Mouse (Mus musculus): ENCODE measurements around the gene Vcam1.

Gene Vcam1

DNA sequence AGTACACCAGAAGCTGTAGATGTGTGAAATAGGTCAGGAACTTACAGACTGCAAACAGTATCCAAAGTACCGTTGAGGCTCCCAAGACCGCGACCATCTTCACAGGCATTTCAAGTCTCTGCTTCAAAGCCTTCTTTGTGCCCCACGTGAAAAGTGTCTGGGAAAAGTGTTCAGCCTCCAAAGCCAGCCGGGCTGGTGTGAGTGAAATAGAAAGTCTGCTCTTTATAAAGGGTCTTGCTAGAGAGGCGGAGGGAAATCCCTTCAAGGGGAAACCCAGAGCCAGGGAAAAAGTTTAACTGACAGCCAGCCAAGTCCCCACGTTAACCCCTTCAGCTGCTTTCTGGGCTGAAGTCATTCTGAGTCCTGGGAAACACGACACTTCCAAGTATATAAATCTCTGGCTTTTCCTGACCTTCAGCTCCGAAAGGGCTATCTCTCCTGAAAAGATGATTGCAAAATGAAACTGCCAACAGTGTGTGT, at the start of gene Vcam1:
Gene Vcam1 (minus strand): TSS at position 430 of the 480 bp plus-strand sequence.
- DNase-seq, result peak; percentile 87

DNA sequence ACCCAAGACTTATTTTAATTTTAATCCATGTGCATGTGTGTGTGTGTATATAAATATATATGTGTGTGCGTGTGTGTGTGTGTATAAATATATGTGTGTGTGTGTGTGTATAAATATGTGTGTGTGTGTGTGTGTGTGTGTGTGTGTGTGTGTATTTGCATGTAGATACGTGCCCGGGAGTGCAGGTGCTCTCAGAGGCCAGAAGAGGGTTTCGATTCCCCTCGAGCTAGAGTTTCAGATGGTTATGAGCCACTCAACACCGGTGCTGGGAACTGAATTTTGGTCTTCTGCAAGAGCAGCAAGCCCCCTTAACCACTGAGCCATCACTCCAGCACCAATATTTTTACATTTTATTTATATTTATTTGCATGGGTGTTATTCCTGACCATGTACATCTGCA, 45.6 kb upstream of the Vcam1 start:
- no peak for DNase-seq

DNA sequence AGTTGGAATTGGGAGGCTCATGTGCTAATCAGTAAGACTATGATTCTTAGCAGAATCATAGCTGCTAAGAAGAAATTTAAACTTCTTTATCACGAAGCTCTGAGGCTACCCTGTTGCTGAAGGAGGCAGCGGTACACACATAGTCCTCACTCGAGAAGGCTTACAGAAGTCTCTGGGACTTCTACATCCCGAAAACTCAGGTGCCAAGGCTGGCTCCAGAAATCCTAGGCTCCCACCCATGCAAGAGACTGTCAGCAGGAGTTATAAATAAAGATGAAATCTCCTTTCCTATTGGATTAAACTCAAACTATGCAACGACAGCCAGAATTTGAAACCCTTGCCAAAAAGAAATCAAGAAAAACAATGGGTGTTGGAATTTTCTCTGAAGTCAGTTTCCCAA, 42.0 kb upstream of the Vcam1 start:
- no peak for DNase-seq

DNA sequence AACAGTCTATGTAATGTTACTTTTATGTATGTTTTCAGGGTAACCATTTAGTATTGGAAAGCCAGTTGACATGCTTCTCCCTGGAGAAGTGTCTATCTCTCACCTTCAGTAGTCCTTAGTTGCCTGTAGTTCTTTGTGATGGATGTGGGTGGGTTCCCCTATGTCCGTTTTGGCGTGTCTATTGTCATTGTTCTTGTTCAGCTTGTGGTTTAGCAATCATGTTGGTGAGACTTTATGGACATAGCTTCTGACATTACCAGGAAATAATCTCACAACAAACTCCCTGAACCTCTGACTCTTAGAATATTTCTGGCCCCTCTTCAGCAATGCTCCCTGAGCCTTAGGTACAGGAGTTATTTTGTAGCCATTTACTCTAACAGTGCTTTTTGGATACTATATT, 38.6 kb upstream of the Vcam1 start:
- DNase-seq, result no peak

DNA sequence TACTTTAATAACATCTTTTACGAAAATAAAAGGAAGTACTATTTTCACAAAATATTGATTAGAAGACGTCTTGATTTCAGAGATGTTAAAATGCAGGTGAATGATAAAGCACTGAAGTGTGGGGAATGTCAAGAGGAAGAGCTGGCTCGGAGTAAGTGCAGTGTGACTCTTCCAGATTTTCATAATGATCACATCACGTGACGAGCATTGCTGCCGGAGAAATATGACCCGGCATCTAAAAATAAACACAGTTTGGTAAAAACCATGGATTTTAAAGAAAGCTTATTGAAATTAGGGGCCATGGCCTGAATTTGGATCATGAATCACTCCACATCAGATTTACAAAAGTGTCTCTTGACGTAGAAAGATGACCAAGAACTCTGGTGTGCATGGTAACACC, 36.8 kb upstream of the Vcam1 start:
- no peak for DNase-seq

DNA sequence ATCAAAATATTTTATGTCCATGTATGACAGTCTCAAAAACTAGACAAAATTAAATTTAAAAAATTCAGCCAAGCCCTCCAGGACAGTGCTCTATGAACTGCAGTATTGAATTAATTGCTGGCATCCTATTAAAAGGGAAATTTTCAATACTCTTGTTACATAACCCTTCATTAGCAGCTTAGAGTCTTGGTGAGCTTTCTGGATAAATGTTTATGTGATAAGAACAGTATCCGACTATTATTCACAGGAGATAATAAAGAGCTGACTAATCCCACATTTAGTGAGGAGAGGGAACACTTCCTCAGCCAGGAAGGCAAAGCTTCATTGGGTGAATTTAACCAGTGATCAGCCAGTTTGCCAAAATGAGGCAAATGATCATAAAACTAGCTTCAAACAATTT, 35.5 kb upstream of the Vcam1 start:
- no peak for DNase-seq

DNA sequence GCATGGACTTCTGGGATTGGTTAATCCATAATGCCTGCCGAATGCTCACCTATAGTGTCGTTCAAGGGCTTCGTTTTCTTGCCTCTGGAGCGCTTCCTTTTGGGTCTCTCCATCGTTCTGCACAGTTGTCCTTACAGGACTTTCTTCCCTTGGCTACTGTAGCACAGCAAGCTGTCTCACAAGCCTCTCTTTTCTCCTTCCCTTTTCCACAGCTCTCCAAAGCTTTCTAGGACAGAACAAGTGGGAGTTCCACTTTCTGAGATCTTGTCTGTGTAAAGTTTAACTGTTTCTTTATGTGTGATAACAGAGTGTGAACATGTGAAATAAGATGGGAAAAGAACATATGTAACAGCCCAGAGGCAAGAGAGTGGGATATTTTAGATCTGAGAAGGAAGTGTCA, 34.0 kb upstream of the Vcam1 start:
- no peak for DNase-seq

DNA sequence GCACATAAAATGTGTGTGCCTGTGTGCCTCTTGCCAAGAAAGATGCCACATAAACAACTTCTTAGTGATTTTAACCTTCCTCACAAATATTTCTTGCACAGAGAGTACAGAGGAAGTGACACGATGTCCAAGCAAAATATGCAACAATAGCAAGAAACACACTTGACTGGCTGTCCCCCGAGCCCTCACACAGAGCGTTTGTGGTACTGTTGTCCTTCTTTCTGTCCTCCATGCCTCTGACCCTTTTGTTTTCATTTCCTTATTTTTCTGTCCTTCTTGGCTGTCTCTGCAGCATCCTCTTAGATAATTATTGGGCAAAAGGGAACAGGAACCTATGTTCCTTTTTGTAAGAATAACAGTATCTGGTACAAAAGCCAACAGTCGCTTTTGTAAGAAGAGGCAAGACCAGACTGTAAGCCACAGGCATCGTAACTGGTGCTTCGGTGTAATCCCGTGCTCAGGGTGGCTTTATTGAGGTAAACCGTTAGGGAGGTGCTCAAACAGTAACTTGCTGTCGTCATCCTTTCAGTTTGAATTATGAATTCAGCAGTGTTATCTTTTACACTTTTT, 32.7 kb upstream of the Vcam1 start:
- no peak for DNase-seq

DNA sequence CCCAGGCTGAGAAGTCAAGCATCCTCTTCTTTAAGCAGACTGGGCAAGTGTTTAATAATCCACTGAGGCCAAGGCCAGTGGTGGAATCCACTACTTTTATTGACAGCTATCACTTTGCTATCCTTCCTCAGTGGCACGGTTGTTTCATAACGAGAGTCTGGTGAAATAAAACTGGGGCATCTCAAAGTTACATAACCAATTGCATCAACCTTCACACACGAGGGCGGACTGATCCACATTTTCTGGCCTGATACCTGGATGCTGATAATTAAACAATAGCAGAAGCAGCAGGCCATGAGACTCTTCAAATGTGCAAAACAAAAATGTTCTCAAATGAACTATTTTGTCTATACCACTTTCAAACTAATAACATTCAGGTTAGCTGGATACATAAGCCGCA, 29.9 kb upstream of the Vcam1 start:
- DNase-seq, result no peak

DNA sequence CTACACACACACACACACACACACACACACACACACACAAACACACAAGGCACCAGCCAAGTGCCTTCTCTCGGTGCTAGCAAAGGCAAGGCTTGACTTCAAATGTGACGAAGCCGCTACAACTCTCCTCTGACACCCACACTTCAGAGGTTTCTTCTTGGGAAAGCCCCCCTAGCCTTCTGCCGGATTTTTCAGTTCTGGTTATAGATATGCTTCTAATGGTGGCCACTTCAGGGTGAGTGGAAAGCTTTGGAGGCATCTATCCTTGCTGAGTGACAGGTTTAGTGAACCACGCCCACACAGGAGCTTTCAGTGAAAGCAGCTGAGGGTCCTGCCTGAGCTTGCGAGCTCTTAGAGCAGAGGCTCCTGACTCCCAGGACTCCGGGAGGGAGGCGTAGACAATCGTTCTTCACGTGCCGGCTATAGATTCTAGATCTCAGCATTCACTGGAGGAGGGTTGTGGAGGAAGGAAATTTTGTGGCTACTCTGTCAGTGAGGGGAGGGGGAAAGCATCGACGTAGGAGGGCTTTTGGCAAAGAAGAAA, 28.0 kb upstream of the Vcam1 start:
- peak; percentile 20 for DNase-seq

DNA sequence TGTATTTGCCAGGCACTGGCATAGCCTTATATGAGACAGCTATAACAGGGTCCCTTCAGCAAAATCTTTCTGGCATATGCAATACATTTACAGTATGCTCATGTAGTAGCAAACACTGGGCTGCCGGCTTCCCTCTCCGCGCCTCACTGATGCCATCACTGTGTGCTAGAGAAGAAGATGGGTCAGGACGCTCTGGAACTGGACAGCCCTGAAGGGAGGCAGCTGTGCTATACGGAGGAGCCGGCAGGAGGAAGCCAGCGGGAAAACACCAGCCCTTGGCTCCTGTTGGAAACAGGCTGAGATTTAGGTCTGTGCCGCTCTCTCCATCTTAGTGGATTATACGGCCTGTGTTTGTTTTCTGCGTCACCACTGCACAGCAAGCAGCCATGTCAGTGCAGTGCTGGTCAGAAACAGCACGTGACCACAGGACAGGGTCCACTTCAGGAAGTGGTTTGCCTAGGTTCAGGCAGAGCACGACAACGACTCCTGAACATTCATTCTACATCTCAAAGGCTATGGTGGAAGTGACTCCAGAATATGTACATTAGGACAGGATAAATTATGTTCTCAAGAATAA, 20.7 kb upstream of the Vcam1 start:
- DNase-seq, result no peak

DNA sequence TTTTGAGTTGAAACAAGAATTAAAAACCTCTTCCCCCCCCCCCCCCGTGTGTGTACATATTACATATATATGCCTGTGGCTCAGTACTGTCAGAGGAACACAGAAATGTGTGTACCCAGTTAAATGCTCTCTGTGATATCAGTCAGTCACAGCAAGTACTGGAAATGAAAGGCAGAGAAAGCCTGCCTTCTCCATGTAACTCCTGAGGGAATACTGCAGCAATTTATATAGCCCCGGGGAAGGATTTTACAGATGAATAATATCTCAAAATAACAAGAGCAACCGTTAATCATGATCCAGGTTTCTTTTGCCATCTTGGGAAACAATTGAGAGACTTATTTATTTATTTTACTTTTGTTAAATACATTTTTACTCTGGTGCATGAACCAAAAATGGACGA, 19.6 kb upstream of the Vcam1 start:
- DNase-seq, result no peak

DNA sequence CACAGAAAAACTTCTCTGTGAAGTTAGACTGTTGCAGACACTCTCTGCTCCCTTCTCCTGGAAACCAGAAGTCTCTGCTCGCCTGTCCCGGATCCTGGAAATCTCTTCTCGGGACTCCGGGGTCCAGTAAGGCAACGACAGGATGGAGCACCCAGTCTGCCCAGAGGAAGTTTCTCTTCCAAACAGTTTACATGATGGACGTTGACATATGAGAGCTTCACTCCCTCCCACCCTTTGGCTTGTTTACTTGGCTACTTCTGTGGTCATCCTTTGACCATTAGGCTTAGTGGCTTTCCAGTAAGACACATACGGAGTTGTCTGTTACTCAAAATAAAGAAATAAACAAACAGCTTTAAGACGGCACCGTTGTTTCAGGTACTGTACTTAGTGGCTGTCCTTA, 19.2 kb upstream of the Vcam1 start:
- DNase-seq, result no peak

DNA sequence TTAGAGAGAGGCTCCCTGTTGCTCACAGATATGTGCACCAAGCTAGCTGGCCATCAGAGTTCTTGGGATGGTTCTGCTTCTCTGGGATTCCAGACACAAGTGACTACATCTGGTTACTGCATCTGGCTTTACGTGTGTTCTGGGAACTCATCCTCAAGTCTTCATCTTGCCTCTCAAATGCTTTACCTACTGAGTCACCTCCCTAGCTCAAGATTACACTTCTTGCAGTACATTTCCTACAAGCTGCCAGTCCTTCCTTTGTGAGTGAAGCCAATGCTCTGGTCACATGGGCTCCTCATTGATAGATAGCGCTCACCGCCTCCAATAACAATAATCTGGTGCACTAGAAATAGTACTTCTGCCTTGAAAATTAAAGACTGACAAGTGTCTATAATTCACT, 11.7 kb upstream of the Vcam1 start:
- no peak for DNase-seq

DNA sequence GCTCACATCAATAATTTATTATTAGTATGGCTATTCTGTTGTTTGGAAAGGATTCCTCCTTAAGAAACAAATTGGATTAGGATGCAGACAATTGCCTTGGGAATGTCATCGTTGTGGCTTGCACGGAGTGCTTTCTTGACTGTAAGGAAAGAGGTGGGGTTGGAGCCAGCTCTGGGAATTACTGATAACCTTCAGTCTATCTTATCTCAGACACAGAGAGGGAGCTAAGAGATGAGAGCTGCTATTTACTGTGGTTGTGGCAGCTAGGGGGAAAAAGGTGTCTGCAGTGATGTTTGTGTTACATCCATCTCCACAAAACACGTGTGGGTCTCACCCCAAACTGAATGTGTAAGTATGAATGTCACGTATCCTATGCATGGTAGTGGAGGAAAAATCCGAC, 9.5 kb upstream of the Vcam1 start:
- DNase-seq, result no peak

DNA sequence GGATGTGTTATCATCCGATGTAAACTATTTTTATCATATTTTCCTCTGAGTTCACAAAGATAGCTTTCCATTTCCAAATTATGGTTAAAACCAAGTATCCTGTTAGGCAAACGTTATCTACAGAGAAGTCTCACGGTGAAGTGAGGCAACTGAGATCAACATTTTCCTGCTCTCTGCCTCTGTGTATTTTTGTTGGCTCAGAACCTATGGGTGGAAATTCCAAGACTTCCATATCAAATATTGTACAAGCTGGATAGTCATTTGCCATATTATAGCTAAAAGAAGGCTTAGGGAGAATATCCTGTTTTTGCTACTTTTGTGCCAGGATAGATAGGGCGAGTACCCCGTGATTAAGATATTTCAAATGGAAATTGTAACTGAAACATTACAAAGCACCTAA, 8.6 kb upstream of the Vcam1 start:
- DNase-seq, result no peak

DNA sequence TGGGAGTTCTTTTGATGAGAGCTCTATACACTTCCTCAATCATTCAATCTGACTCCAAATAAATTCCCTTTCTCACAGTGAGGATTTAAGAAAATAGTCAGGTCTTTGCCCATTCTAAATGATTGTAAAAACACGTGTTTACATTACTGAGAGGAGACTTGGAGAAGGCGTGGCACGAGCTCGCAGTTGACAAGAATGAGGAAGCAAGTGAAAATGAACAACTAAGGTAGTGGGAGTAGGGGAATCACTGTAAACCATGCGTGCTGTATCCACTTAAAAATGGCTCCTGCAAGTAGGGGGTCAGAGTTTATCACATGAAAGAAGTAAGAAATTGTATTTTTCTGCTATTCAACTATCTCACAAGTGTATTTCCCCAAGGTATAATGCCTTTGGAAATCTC, 3.9 kb upstream of the Vcam1 start:
- DNase-seq, result no peak

DNA sequence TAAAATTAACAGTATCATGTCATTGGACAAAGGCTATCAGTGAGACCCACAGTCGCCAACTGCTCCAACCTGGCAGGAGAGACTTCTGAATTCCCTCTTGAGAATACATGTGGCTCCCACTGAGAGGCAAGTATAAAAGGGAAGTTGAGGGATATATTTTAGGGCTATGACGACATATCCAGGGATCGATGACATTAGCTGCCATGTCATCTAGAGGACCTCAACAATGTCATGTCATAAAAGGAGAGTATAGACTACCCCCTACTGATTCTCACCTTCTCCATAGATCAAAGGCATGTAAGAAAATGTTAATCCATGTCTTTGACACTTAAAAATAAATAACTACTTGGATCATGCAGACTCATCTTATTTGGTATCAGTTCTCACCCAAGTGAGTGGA, 1.2 kb upstream of the Vcam1 start:
- DNase-seq, result no peak

DNA sequence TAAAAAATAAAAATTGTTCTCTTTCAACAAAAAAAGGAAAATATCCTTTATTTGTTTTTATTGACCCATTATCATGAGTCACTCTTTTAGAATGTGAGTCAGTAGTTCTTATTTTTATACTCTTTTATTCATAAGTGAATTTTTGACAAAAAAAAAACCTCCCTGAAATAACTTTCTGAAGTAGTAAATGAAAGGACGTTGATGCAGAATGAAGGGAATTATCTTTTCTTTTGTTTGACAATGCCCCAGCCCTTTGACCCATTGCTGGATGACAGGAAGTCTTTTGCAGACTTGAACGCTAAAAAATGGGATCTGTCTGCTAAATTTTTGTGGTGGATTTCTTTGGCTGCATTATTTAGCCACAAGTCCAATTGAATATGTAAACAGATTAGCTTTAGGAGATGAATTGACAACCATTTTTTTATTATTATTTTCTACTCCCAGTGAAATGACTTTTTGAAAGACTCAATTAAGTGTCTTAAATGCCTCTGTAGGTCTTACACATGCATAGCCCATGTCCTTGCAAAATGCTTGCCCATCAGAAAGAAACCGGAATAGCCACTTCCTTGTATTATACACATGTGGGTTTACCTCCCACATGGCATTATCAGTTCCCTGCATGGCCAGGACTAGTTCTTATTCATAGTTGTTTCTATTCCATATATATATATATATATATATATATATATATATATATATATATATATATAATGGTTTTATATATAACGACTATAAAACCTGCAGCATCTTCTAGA, 530 bp upstream of the Vcam1 start:
- no peak for DNase-seq

DNA sequence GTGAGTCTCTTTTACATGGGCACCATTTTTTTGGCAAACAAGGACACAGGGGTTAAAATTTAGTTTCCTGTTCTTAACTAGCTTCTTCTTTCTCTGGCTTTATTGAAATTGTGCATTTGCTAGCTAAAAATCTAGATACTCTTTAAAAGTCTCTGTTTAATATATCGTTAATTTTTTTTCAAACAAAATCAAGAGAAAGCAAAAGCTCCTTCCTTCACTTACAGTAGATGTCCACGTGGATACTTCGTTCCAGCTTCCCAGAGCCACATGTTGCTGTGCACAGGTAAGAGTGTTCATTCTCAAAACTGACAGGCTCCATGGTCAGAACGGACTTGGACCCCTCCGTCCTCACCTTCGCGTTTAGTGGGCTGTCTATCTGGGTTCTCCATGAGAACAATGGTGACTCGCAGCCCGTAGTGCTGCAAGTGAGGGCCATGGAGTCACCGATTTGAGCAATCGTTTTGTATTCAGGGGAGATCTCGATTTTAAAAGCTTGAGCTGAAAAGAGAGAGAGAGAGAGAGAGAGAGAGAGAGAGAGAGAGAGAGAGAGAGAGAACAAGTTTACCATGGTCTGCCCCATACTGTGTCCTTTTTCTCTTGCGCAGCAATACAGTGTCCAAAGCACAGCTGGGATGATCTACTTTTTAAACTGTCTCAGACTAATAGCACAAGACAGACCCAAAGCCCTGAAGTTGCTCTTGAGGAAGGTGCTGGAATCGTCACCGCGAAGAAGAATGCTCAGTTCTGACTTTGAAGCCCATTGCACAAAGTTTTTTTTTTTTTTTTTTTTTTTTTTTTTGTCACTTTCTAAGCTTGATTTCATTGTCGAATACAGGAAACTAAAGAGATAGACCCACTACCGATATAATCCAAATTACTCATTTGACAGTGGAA, 930 bp downstream of the Vcam1 start:
- no peak for DNase-seq

DNA sequence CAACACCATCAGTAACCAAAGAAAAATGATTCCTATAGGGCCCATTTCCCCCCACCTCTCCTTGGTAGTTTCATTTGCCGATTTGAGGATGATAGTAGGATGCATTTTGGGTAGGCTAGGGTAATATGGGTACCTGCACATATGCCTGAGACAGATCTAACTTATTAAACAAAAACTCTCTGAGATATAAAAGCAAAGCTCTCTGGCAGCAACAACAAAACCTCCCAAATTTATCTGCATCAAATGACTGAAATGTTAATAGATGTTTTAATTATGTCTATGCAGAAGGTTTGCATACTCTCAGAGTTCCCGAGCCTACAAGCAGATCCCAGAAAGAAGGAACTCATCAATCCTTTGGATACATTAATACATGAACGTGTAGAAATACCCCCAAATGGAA, 1.7 kb downstream of the Vcam1 start:
- DNase-seq, result no peak

DNA sequence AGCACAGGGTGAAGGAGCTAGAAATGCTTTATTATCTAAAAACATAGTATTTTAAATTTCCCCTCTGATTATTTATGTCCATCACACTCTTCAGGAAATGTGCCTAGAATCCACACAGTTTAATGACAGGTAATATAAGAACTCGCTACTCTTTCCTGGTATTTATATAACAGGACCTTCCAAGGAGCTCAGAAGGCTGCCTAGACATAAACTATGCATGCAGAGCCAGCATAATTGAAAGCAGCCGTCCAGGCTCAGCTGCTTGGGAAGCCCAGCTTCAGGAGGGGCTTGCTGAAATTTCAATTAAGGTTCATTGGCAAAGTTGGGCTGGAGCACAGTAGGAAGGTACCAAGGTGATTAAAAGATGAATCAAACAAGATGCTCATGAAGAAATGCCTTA, 2.2 kb downstream of the Vcam1 start:
- peak; percentile 84 for DNase-seq

DNA sequence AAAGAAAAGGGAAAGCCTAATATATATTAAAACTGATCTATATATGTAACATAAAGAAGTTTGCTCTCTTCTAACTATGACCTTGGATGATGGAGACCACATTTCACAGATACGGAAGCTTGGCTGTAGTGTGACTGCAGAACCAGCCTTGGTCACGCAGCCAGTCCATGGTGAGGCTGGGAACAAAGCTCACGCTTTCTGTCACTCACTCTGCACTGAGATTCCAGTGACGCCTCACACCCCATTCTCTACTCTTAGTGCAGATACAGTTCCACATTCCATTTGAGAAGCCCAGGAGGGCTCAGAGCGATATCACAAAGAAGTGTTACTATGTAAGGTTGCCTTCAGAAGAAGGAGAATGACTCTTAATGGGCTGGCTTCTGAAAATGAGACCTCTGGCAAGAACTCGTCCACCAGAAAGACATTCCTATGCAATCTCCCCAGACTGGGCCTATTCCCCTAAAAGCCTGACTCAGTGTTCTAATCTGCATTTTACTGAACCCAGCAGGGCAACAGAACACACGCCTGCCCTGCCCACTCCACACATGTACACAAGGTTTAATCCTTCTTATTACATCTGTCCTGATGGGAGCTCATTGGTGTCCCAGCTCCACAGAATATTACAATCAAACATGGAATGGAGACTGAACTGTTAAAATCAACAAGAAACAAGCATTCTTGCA, 2.8 kb downstream of the Vcam1 start:
- DNase-seq, result peak; percentile 42
